Mouse (Mus musculus): ENCODE results near the gene Olfml3.

DNA sequence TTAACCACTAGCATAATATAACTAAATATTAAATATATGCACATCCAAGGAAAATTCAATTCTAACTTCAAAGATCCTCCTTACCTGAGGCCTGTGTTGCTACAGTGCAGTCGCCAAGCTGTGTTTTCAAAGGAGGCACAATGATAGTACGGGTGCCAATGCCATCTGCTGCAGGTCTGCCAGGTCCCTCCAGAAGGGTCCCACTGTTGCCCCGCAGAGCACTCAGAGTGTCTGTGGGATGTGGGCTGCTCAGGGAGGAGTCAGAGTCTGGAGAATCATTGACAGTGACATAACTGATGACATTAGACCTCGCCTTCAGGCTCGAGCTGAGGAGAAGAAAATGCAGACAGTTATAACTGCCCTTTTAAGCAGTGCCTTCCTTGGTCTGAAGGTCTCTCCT lies 8.9 kb upstream of the Olfml3 start:
- TF ChIP-seq CTCF (conservative IDR thresholded peaks at IDR 0.05; ENCODE audit: insufficient read depth, insufficient read length, low read depth, low read length) (no peak), POLR2A (IDR thresholded peaks at IDR 0.05; ENCODE audit: low read depth, low read length) (no peak)
